Mouse (Mus musculus) liver, postnatal 0 days (tissue): ENCODE measurements around the gene Rps27. TPM values are rescaled to one million over a fixed set of nuclear protein-coding genes. Genes with fewer than 3 reads are reported as not detected.

Source experiments
- ATAC-seq: fragments of 200-750 bp; cut with Nextera tagmentation; 2 replicates; pipeline ENCODE4 v1.8.0; 2017; ENCODE audit warnings: mild to moderate bottlenecking, moderate library complexity
- DNase-seq: peaks from one replicate; pipeline ENCODE4 v3.0.0-alpha.2; 2016
- H3K27ac ChIP-seq: fragments of 300-500 bp; sonication (generic); 2 replicates; pipeline ENCODE4 v1.5.1; 2014; ENCODE audit warnings: antibody characterized with exemption, moderate library complexity, mild to moderate bottlenecking, low read depth
- H3K27me3 ChIP-seq: fragments of 300-500 bp; sonication (generic); 2 replicates; pipeline ENCODE4 v1.6.1; 2014; ENCODE audit warnings: low read length, control low read depth, mixed read lengths; ENCODE audit not compliant: insufficient read depth
- H3K36me3 ChIP-seq: fragments of 300-500 bp; sonication (generic); replicated peaks from 2 replicates; pipeline ENCODE4 v1.6.1; 2014; ENCODE audit warnings: mild to moderate bottlenecking, control low read depth, low read length, moderate library complexity, mixed read lengths; ENCODE audit not compliant: insufficient read depth
- H3K4me1 ChIP-seq: fragments of 300-500 bp; sonication (generic); 2 replicates; pipeline ENCODE4 v1.6.1; 2014; ENCODE audit warnings: antibody characterized with exemption, mild to moderate bottlenecking, control low read depth; ENCODE audit not compliant: insufficient read depth
- H3K4me2 ChIP-seq: fragments of 300-500 bp; sonication (generic); 2 replicates; pipeline ENCODE4 v1.6.1; 2014; ENCODE audit warnings: low read depth, mild to moderate bottlenecking, low read length, moderate library complexity, mixed read lengths
- H3K4me3 ChIP-seq: fragments of 300-500 bp; sonication (generic); 2 replicates; pipeline ENCODE4 v1.5.1; 2014; ENCODE audit warnings: low read depth, low read length
- H3K9ac ChIP-seq: fragments of 300-500 bp; sonication (generic); replicated peaks from 2 replicates; pipeline ENCODE4 v1.6.1; 2014; ENCODE audit warnings: mild to moderate bottlenecking, moderate library complexity
- H3K9me3 ChIP-seq: fragments of 300-500 bp; sonication (generic); 2 replicates; pipeline ENCODE4 v1.6.1; 2016; ENCODE audit warnings: mild to moderate bottlenecking, control low read depth, low read length, mixed read lengths
- CTCF ChIP-seq: sonication (generic); IDR thresholded peaks from 2 replicates; pipeline ENCODE4 v1.5.1; 2016; ENCODE audit warnings: antibody characterized with exemption, low read depth
- EP300 ChIP-seq: IDR thresholded peaks from 2 replicates; pipeline ENCODE4 v1.6.1; 2016; ENCODE audit warnings: antibody characterized with exemption, low read depth, mild to moderate bottlenecking
- WGBS: fragments of 180-500 bp; shearing (Covaris S2); extraction: QIAGEN DNeasy Blood & Tissue Kit; methylation state at CpG from one replicate; pipeline ENCODE4 v1.1.7; 2014; ENCODE audit not compliant: insufficient replicate concordance; 5-methylcytosine and 5-hydroxymethylcytosine counted together
- polyA plus RNA-seq: library from polyadenylated mRNA; unstranded; fragments of >200 nt; fragmentation: Nextera tagmentation; extraction: Ambion mirVana; gene quantifications from 2 replicates; pipeline ENCODE4 v1.2.1, GENCODE M21; 2015

Rps27 gene
- polyA plus RNA-seq, 1 experiment from 2014 or later = 821 TPM

GRCm38 (mm10) chr3:90221123-90221522 lies 7.7 kb upstream of the Rps27 start:
- 15% methylated on average over 5 of the region's 5 CpGs for WGBS

GRCm38 (mm10) chr3:90220531-90220951 lies 7.1 kb upstream of the Rps27 start:
- Histone ChIP-seq H3K9ac (peak overlapping the region; percentile 68), H3K4me1 (peaks cover 17% of the 10 kb centered on the region), H3K9me3 (no peaks in the 10 kb centered on the region), H3K36me3 (no peaks in the 10 kb centered on the region), H3K27me3 (no peaks in the 10 kb centered on the region), H3K27ac (peak overlapping the region; percentile 75), H3K4me3 (peak overlapping the region; percentile 56), H3K4me2 (peak overlapping the region; percentile 94)
- no peak for TF ChIP-seq EP300
- WGBS = 1% methylated on average over 19 of the region's 20 CpGs
- ATAC-seq = peak; percentile 81
- peak; percentile 69 for DNase-seq

More at GRCm38 (mm10) chr3:90221123-90221522, 7.7 kb upstream of the Rps27 start:
- peak overlapping the region; percentile 56 for H3K4me3 ChIP-seq
- no peaks in the 10 kb centered on the region for H3K27me3 ChIP-seq
- H3K4me2 ChIP-seq = peak overlapping the region; percentile 94
- H3K4me1 ChIP-seq = peaks cover 17% of the 10 kb centered on the region
- TF ChIP-seq CTCF (no peak), EP300 (no peak)
- no peaks in the 10 kb centered on the region for H3K36me3 ChIP-seq
- no peak for ATAC-seq
- no peaks in the 10 kb centered on the region for H3K9me3 ChIP-seq
- no peak for DNase-seq
- peak overlapping the region; percentile 68 for H3K9ac ChIP-seq
- H3K27ac ChIP-seq = peak overlapping the region; percentile 75; the same call in 1 of the 2 replicates

GRCm38 (mm10) chr3:90220088-90220487 lies 6.6 kb upstream of the Rps27 start:
- Histone ChIP-seq H3K27me3 (no peaks in the 10 kb centered on the region), H3K4me1 (peaks cover 17% of the 10 kb centered on the region), H3K9ac (peak overlapping the region; percentile 68), H3K4me3 (peak overlapping the region; percentile 56), H3K27ac (peak overlapping the region; percentile 75), H3K9me3 (no peaks in the 10 kb centered on the region), H3K4me2 (peak overlapping the region; percentile 94), H3K36me3 (no peaks in the 10 kb centered on the region)
- DNase-seq = peak; percentile 57
- peak; percentile 72 for ATAC-seq
- 8% methylated on average over 6 of the region's 6 CpGs for WGBS
- TF ChIP-seq CTCF (peak; percentile 78), EP300 (no peak)

GRCm38 (mm10) chr3:90215825-90216380 lies 2.5 kb upstream of the Rps27 start:
- Histone ChIP-seq H3K4me1 (peaks cover 27% of the 10 kb centered on the region), H3K27me3 (no peaks in the 10 kb centered on the region), H3K4me2 (no peak overlapping the region), H3K9ac (no peak overlapping the region), H3K4me3 (no peak overlapping the region), H3K36me3 (peaks cover 12% of the 10 kb centered on the region), H3K27ac (no peak overlapping the region), H3K9me3 (no peaks in the 10 kb centered on the region)
- TF ChIP-seq EP300 (no peak), CTCF (peak; percentile 46)
- DNase-seq (no peak), ATAC-seq (no peak)
- 31% methylated on average over 1 of the region's 1 CpGs for WGBS

- Histone ChIP-seq H3K9me3 (no peaks in the 10 kb centered on the region), H3K36me3 (peaks cover 24% of the 10 kb centered on the region), H3K4me2 (peak overlapping the region; percentile 91), H3K9ac (0 out of 2 replicates have a peak overlapping the region, but pooled peaks have one; percentile 1), H3K27ac (no peak overlapping the region), H3K4me3 (peak overlapping the region; percentile 87), H3K4me1 (peaks cover 15% of the 10 kb centered on the region), H3K27me3 (no peaks in the 10 kb centered on the region)
- DNase-seq (no peak), ATAC-seq (no peak)
- TF ChIP-seq CTCF (no peak), EP300 (no peak)
- 18% methylated on average over 12 of the region's 12 CpGs for WGBS
Observed at GRCm38 (mm10) chr3:90213956-90214684, 669 bp upstream of the Rps27 start.

GRCm38 (mm10) chr3:90212723-90213122 lies 728 bp downstream of the Rps27 start:
- WGBS = 6% methylated on average over 5 of the region's 5 CpGs
- Histone ChIP-seq H3K36me3 (peaks cover 33% of the 10 kb centered on the region), H3K4me3 (peak overlapping the region; percentile 87), H3K27me3 (no peaks in the 10 kb centered on the region), H3K4me1 (peaks cover 15% of the 10 kb centered on the region), H3K27ac (peak overlapping the region; percentile 90; the same call in 1 of the 2 replicates), H3K4me2 (peak overlapping the region; percentile 91), H3K9me3 (no peaks in the 10 kb centered on the region), H3K9ac (peak overlapping the region; percentile 90)
- no peak for DNase-seq
- TF ChIP-seq CTCF = no peak
- no peak for TF ChIP-seq EP300
- no peak for ATAC-seq
